Mouse (Mus musculus): ENCODE measurements at regions not wholly inside any gene's neighbourhood (a gene's known extent, or its start where the extent isn't known, plus 50 kb on each side); places are given as distances from the start of the nearest gene placed in this dataset.

- no peak for DNase-seq (ENCODE audit: low spot score in 2 of 2)
- intact Hi-C loops (cut with DNase I): no loop called here
These were observed 173.3 kb downstream of the Efnb2 start for GRCm38 (mm10) chr8:8487706-8488105.

- intact Hi-C loops (cut with DNase I): no loop called here
- peak; percentile 20 to 70 for DNase-seq (ENCODE audit: low spot score in 2 of 2)
These were observed 174.2 kb downstream of the Efnb2 start for GRCm38 (mm10) chr8:8486866-8487265.

- intact Hi-C loops (cut with DNase I): no loop called here
- DNase-seq (ENCODE audit: low spot score in 2 of 2): no peak
These were observed 175.8 kb downstream of the Efnb2 start for GRCm38 (mm10) chr8:8485252-8485651.

- intact Hi-C loops (cut with DNase I): no loop called here
- DNase-seq (ENCODE audit: low spot score in 2 of 2): no peak
These were observed 176.5 kb downstream of the Efnb2 start for GRCm38 (mm10) chr8:8484546-8484945.

GRCm38 (mm10) chr8:8482707-8483480 lies 178.1 kb downstream of the Efnb2 start:
- no peak for DNase-seq (ENCODE audit: low spot score in 2 of 2)
- intact Hi-C loops (cut with DNase I): no loop called here

GRCm38 (mm10) chr8:8477456-8477855 lies 183.6 kb downstream of the Efnb2 start:
- intact Hi-C loops (cut with DNase I): no loop called here
- DNase-seq (ENCODE audit: low spot score in 2 of 2): no peak

- intact Hi-C loops (cut with DNase I): no loop called here
- DNase-seq (ENCODE audit: low spot score in 2 of 2): no peak
These were observed 192.5 kb downstream of the Efnb2 start for GRCm38 (mm10) chr8:8468552-8468951.

GRCm38 (mm10) chr8:8466526-8467244 lies 194.4 kb downstream of the Efnb2 start:
- no peak for DNase-seq (ENCODE audit: low spot score in 2 of 2)
- intact Hi-C loops (cut with DNase I): no loop called here

GRCm38 (mm10) chr8:8462455-8462854 lies 198.6 kb downstream of the Efnb2 start:
- intact Hi-C loops (cut with DNase I): no loop called here
- DNase-seq (ENCODE audit: low spot score in 2 of 2): no peak

- no peak for DNase-seq (ENCODE audit: low spot score in 2 of 2)
- intact Hi-C loops (cut with DNase I): no loop called here
These were observed 203.5 kb downstream of the Efnb2 start for GRCm38 (mm10) chr8:8457536-8457935.

GRCm38 (mm10) chr8:8453944-8454343 lies 207.1 kb downstream of the Efnb2 start:
- DNase-seq (ENCODE audit: low spot score in 2 of 2): no peak
- intact Hi-C loops (cut with DNase I): no loop called here

GRCm38 (mm10) chr8:8452226-8452625 lies 208.8 kb downstream of the Efnb2 start:
- no peak for DNase-seq (ENCODE audit: low spot score in 2 of 2)
- intact Hi-C loops (cut with DNase I): no loop called here

- no peak for DNase-seq (ENCODE audit: low spot score in 2 of 2)
- intact Hi-C loops (cut with DNase I): no loop called here
These were observed 212.1 kb downstream of the Efnb2 start for GRCm38 (mm10) chr8:8448911-8449310.

GRCm38 (mm10) chr8:8441568-8441967 lies 219.5 kb downstream of the Efnb2 start:
- DNase-seq (ENCODE audit: low spot score in 2 of 2): no peak
- intact Hi-C loops (cut with DNase I): no loop called here

GRCm38 (mm10) chr8:8440903-8441302 lies 220.1 kb downstream of the Efnb2 start:
- intact Hi-C loops (cut with DNase I): no loop called here
- no peak for DNase-seq (ENCODE audit: low spot score in 2 of 2)

- intact Hi-C loops (cut with DNase I): no loop called here
- DNase-seq (ENCODE audit: low spot score in 2 of 2): no peak
These were observed 234.8 kb downstream of the Efnb2 start for GRCm38 (mm10) chr8:8426201-8426600.

GRCm38 (mm10) chr8:8423443-8423842 lies 237.6 kb downstream of the Efnb2 start:
- DNase-seq (ENCODE audit: low spot score in 2 of 2): no peak
- intact Hi-C loops (cut with DNase I): no loop called here

- DNase-seq (ENCODE audit: low spot score in 2 of 2): no peak
- intact Hi-C loops (cut with DNase I): no loop called here
These were observed 239.3 kb downstream of the Efnb2 start for GRCm38 (mm10) chr8:8421713-8422112.

- intact Hi-C loops (cut with DNase I): no loop called here
- no peak for DNase-seq (ENCODE audit: low spot score in 2 of 2)
These were observed 241.4 kb downstream of the Efnb2 start for GRCm38 (mm10) chr8:8419360-8420330.

- DNase-seq (ENCODE audit: low spot score in 2 of 2): no peak
- intact Hi-C loops (cut with DNase I): no loop called here
These were observed 242.1 kb downstream of the Efnb2 start for GRCm38 (mm10) chr8:8418929-8419328.
